Mouse (Mus musculus) gastrocnemius, postnatal 36 days (tissue): ENCODE measurements around the gene Myh14. TPM values are rescaled to one million over a fixed set of nuclear protein-coding genes. Genes with fewer than 3 reads are reported as not detected.
A peak's percentile ranks its signal among the peaks of the same experiment; 100 is the strongest.
"Not testable (repeated sequence)": the region's sequence is repeated elsewhere in the genome, so short reads cannot be mapped to it uniquely, and the experiment has no call there.

Experiments used
- DNase-seq, 2 experiments: peaks; one replicate each; pipeline ENCODE4 v3.0.0; 2022
- intact Hi-C: fragments of 180-260 bp; cut with DNase I; formaldehyde crosslinking; loops from one replicate; pipeline ENCODE4 v1.15.1; 2025
- long read RNA-seq, 2 experiments: library from polyadenylated mRNA; stranded (forward); transcript quantifications; one replicate each; pipeline ENCODE4 v2.0.0; 2021
- total RNA-seq, 2 experiments: library from RNA; stranded (reverse); gene quantifications; 2 replicates each; pipeline ENCODE4 v1.2.3; 2021

Gene Myh14
- 10 to 100 TPM; 22.5 to 29.7 TPM for total RNA-seq
- long read RNA-seq, experiment 1, partial matches to known transcripts: 7 of 10 reads
- long read RNA-seq, experiment 1, other reads (novel, unspliced or antisense): 3 of 10 reads
- long read RNA-seq, experiment 2, full-length matches to known transcripts: 1 of 21 reads
- long read RNA-seq, experiment 2, partial matches to known transcripts: 13 of 21 reads
- long read RNA-seq, experiment 2, other reads (novel, unspliced or antisense): 7 of 21 reads

- DNase-seq: peak; percentile 70 to 81
- intact Hi-C loops: no loop called here
These were observed at the start of gene Myh14 for GRCm38 (mm10) chr7:44670803-44671202. Gene Myh14 (minus strand): TSS chr7:44670843.

- DNase-seq: no peak
- intact Hi-C loops: no loop called here
These were observed 39.2 kb upstream of the Myh14 start for GRCm38 (mm10) chr7:44709881-44710280.

DNA sequence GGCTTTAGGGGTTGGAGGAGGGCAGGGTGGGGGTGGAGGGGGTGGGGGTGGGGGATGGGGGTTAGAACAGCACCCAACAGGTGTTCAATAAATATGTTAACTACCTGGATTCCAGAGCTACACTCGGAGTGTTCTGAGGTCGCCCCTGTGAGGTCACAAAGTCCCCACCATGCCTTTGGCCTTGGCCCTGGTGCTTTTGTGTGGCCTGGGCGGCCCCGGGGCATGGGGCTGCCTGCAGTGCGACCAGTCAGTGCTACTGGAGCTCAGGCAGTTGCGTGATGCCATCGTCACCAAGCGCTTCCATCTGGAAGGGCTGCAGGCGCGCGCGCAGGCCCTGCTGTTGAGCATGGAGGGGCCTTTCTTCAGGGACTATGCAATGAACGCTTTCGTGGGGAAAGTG lies 37.9 kb upstream of the Myh14 start, which contains the start of gene Izumo2:
Gene Izumo2 (plus strand): TSS at position 169 of the 400 bp plus-strand sequence.
- intact Hi-C loops: no loop called here
- DNase-seq: no peak

- intact Hi-C loops, DNase-seq: not testable (repeated sequence)
These were observed 37.5 kb upstream of the Myh14 start for GRCm38 (mm10) chr7:44708093-44708492.

DNA sequence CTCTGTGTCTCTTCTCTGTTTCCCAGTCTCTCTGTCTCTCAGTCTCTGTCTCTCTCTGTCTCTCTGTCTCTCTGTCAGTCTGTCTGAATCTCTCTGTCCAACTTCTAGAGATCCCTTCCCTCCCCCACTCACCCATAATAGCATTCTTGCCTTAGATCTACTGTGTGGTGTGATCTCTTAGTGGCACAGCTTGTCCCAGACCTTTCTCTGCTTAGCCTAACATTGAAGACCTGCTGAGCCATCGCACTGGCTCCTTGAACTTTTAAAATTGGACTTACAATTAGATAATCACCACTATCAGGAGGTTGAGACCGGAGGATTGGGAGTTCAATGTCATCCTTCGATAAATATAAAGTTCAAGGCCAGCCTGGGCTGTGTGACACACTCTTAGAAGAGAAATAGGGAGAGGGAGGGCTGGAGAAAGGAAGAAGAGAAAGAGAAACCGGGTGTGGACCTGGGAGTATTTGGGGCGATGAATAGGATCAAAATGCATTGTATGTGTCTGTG lies 36.6 kb upstream of the Myh14 start:
- intact Hi-C loops: no loop called here
- no peak for DNase-seq

- DNase-seq: no peak
- intact Hi-C loops: no loop called here
These were observed 35.7 kb upstream of the Myh14 start for GRCm38 (mm10) chr7:44706322-44706721.

DNA sequence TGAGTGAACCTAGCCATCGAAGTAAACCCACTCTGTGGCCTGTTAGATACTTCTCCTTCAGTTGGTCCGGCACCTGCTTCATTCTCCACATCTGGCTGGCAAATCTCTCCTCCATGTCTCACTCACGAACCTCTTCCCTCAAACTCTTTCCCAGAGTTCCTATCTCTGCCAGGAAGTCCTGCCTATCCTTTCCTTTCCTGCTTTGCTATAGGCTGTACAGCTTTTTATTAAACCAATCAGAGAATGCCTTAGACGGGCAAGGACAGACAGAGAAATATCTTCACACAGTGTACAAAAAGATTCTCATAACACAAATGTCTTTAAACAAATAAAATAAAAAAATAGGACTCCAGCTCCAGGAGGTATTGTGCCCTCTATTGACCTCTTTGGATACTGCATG lies 34.4 kb upstream of the Myh14 start:
- intact Hi-C loops: no loop called here
- no peak for DNase-seq

GRCm38 (mm10) chr7:44704363-44704762 lies 33.7 kb upstream of the Myh14 start:
- no peak for DNase-seq
- intact Hi-C loops: loop anchor here (5.0 kb wide), 1 partner anchor 52 kb away; no protein-coding TSS in a partner anchor

- no peak for DNase-seq
These were observed 32.3 kb upstream of the Myh14 start for GRCm38 (mm10) chr7:44702985-44703384.

GRCm38 (mm10) chr7:44701921-44702320 lies 31.3 kb upstream of the Myh14 start:
- intact Hi-C loops: loop anchor here (5.0 kb wide), 1 partner anchor 50 kb away; no protein-coding TSS in a partner anchor

More at GRCm38 (mm10) chr7:44702985-44703384, 32.3 kb upstream of the Myh14 start:
- intact Hi-C loops: loop anchor here (5.0 kb wide), 1 partner anchor 51 kb away; no protein-coding TSS in a partner anchor

DNA sequence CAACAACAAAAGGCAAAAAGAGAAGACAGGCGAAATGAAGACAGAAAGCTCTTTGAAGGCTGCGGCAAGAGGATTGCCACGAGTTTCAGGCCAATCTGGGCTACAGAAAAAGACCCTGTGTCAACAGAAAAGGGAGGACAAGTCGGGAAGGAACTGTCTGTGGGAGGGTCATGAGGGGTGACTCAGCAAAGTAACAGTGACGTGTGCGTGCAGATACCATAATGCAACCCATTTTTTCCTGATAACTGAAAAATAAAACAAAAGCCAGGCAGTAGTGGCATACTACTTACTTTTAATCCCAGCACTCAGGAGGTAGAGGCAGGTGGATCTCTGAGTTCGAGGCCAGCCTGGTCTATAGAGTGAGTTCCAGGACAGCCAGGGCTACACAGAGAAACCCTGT lies 27.3 kb upstream of the Myh14 start:
- DNase-seq: no peak
- intact Hi-C loops: no loop called here

More at GRCm38 (mm10) chr7:44701921-44702320, 31.3 kb upstream of the Myh14 start:
- no peak for DNase-seq

- intact Hi-C loops: no loop called here
- DNase-seq: peak; percentile 58 to 66
These were observed 26.6 kb upstream of the Myh14 start for GRCm38 (mm10) chr7:44697191-44697710.

DNA sequence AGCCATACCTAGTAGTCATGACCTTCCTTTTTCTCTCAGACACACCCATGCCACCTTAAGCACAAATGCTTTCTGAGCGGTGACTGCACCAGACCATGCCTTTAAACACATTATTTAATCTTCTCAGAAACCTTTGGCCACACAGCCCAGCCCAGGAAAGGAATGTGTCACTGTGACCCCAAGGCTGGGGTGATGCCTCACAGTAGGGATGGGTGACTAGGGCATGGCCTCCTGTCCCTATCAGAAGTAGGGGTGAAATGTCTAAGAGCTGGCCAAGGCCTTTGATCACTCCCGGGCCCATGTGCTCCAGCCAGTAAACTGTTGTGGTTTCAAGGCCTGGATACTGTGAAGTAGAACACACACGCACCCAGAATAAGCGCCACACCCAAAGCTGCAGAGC lies 24.6 kb upstream of the Myh14 start:
- intact Hi-C loops: no loop called here
- no peak for DNase-seq

DNA sequence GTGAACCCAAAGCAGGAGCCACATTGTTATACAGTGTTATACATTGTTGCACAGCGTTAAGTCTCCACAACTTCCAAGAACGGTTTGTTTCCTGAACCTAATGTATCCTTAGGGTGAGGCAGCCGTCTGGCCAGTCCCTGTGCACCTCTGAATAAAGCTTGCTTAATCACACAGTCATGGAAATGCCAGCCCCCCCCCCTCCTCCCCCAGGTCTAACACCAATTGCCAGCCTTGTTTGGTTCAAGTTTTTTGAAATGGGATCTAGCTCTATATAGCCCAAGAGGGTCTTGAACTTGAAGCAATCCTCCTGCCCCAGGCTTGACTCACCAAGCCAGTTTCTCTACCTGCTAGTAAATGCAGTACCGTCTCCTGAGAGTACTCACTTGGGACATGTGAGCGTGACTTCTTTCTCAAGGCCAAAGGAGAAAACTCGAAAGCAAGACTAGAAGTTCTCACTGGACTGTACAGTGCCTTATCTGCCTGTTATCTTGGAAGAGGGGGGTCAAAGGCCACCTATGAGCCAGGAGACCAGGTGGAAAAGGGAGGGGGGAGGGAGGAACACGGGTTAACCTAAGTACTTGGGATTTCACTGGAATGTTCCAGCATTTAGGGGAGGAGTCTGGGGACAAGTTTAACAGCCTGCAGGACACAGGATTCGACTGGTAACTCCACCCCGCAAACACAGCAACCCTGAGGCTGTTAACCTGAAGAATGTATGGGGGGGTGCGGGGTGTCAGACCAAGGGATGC lies 23.0 kb upstream of the Myh14 start:
- intact Hi-C loops: no loop called here
- DNase-seq: no peak

DNA sequence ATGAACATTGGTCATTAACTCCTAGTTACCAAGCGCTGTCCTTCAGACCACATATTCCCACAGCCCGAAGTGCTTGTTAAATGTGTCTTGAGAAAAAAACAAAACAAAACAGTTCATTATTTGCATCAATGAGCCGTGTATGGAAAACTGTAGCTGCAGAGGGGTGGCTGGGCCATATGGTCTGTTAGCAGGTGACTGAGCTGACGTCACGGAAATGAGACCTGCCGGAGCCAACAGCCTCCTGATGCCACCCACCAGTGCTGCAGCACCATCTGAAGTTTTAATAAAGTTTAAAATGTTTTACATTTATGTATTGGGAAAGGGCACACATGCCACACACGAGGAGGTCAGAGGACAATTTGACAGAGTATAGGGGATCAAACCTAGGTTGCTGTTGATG lies 18.7 kb upstream of the Myh14 start:
- intact Hi-C loops: no loop called here
- no peak for DNase-seq

DNA sequence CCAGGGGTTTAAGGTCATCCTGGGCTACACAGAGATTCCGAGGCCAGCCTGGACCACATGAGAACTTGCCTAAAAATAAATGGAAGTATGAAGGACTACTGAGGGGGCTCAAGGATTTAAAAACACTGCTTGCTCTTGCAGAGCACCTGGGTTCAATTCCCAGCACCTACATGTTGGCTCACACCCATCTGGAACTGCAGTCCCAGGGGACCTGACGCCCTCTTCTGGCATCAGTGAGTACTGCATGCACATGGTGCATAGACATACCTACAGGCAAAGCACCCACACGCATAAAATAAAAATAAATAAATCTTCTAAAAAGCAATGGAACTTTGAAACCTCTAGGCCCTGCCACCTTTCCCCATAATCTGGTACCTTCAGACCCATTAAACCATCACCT lies 18.2 kb upstream of the Myh14 start:
- DNase-seq: no peak
- intact Hi-C loops: no loop called here

GRCm38 (mm10) chr7:44685531-44686402 lies 15.1 kb upstream of the Myh14 start:
- no peak for DNase-seq
- intact Hi-C loops: no loop called here

DNA sequence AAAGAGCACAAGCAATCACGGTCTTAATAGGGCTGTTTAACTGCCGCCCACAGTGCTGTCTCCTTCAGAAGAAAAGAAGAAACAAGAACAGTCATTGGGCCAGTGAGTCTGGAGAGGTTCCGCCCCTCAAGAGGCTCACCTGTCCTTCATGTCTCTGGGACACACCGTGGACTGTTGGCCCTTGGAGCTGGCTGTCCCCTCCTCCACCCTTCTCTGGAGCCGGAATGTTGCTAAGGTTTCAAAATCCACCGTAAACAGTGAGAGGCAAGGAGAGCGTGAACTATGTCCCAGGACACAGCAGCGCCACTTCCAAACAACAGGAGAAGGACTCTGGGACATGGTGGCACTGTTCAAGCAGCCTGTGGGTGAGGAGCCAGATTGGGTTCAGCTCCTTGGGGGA lies 13.0 kb upstream of the Myh14 start:
- DNase-seq: no peak
- intact Hi-C loops: no loop called here

DNA sequence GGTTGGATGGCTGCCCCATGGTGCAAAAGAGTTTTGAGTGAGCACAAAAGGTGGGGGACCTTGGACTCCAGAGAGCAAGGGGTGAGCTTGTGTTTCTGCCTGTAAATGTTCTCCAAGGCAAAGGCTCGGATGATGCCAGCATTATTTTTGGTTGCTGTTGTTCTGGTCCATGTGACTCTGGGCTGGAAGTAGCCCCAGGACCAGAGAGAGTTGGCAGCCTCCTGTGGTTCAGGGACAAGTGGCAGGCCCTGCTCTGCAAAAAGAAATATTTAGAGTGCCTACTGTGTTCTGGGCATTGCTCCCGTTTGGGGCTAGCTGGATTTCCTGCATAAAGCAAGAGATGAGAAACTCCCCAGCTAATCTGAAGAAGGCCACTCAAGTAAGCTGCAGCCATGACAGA lies 6.0 kb upstream of the Myh14 start:
- DNase-seq: no peak
- intact Hi-C loops: no loop called here

GRCm38 (mm10) chr7:44676126-44676525 lies 5.5 kb upstream of the Myh14 start:
- DNase-seq: no peak
- intact Hi-C loops: no loop called here
